Mouse (Mus musculus) inflammation-experienced regulatory T-cells (primary cell): ENCODE data around the gene Gm42791. TPM values are rescaled to one million over a fixed set of nuclear protein-coding genes. Genes with fewer than 3 reads are reported as not detected.

Experiments
- polyA plus RNA-seq, 2 experiments: library from polyadenylated mRNA; unstranded; fragments of 100-300 nt; shearing (Covaris generic); gene quantifications; one replicate each; pipeline ENCODE4 v1.2.1; 2017

The Gm42791 gene
- polyA plus RNA-seq = not detected

DNA sequence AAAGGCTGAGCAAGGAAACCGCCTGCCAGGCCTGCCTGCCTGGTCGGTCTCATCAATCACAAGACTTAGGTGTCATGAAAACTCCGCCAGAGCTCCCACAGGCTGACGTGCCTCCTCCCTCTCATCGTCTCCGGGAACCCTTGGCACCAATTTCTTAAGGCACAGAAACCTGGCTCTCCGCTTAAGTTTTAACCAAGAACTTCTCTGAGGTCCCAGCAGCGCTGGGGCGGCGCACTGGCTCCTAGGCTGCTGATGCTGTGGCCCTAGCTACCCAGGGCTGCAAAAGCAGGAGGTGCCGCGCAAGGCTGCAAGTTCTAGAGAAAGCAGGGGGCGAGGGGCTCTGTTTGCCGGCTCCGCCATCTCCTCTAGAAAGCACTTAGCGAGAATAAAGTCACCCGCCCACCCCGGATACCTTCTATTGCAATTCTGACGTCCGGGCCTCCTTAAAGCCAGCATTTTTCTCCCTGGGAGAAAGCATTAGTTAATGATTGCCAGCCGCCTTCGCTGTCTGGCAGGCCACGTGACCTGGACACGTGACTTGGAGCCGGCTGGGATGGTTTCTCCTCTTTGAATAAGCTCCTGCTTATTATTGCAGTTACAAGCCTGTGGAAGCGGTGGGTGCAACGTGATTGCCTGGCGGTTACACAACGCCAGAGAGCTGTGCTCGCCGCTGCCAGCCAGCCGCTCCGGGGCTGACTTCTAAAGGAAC, at the start of gene Gm42791:
TSS of gene Gm42791 (minus strand) at position 442 of the 709 bp plus-strand sequence.

DNA sequence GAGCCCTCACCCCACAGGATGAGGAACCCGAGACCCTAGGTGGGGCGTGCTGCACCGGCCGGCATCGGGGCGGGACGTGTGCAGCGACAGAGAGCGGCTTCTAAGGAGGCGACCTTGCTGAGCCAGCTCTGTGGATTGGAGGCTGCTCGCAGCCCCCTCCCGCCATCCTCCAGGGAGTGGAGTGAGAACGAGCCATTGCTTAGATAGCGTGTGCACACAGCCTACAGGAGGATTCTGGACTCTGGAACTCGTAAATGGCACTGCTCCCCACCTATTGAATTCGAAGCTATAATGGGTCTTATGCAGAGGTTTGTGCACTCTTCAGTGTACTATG, 65.9 kb downstream of the Gm42791 start, which contains the start of gene Katnal1:
TSS of gene Katnal1 (minus strand) at position 205 of the 334 bp plus-strand sequence.

Other genes with a start within 250 kb of the Gm42791 start
- gene Katnal1, start 65.8 kb downstream of the Gm42791 start, polyA plus RNA-seq = 1 to 10 TPM; 5.1 to 6.2 TPM
- gene Uspl1, start 189.2 kb upstream of the Gm42791 start, polyA plus RNA-seq = 10 to 100 TPM; 42.7 to 72.4 TPM
- gene Hmgb1, start 189.3 kb upstream of the Gm42791 start, polyA plus RNA-seq = 100 to 1,000 TPM; 202 to 249 TPM